Mouse (Mus musculus) ES-E14 (cell line): ENCODE data around the gene Wdr4. TPM values are rescaled to one million over a fixed set of nuclear protein-coding genes. Genes with fewer than 3 reads are reported as not detected.

Source experiments
- DNase-seq: peaks from one replicate; pipeline ENCODE4 v3.0.0-alpha.2; 2013; ENCODE audit warnings: low read depth, low spot score
- H3K27ac ChIP-seq: 2 replicates; pipeline ENCODE4 v1.5.1; 2012; ENCODE audit warnings: low read depth, mild to moderate bottlenecking, low read length, moderate library complexity, mixed read lengths; ENCODE audit not compliant: poor library complexity, insufficient read depth, severe bottlenecking
- H3K36me3 ChIP-seq: 2 replicates; pipeline ENCODE4 v1.6.1; 2012; ENCODE audit warnings: mild to moderate bottlenecking, low read length, moderate library complexity, mixed read lengths; ENCODE audit not compliant: control insufficient read depth, poor library complexity, insufficient read depth, severe bottlenecking
- H3K4me1 ChIP-seq, 2 experiments: fragments of 150-350 bp in 1 of 2; sonication (generic) in 1 of 2; 2 replicates each; pipeline ENCODE4 v1.6.1; 2012; ENCODE audit warnings: low read length in 2 of 2, mild to moderate bottlenecking in 1 of 2, mixed read lengths in 1 of 2; ENCODE audit not compliant: control insufficient read depth in 2 of 2, insufficient read depth in 2 of 2, poor library complexity in 1 of 2
- H3K4me3 ChIP-seq, 2 experiments: fragments of 150-350 bp in 1 of 2; sonication (generic) in 1 of 2; 2 replicates each; pipeline ENCODE4 v1.5.1; 2012; ENCODE audit warnings: low read length in 2 of 2, low read depth in 1 of 2, mild to moderate bottlenecking in 1 of 2, mixed read lengths in 1 of 2; ENCODE audit not compliant: insufficient read depth in 1 of 2, poor library complexity in 1 of 2, severe bottlenecking in 1 of 2
- H3K9ac ChIP-seq: 2 replicates; pipeline ENCODE4 v1.6.1; 2012; ENCODE audit warnings: low read depth, mild to moderate bottlenecking, low read length, mixed read lengths; ENCODE audit not compliant: poor library complexity, insufficient read depth, severe bottlenecking
- H3K9me3 ChIP-seq: fragments of 150-350 bp; sonication (generic); 2 replicates; pipeline ENCODE4 v1.6.1; 2012; ENCODE audit warnings: low read depth, mild to moderate bottlenecking, low read length; ENCODE audit not compliant: control insufficient read depth, insufficient read depth
- CHD2 ChIP-seq: IDR thresholded peaks from 2 replicates; pipeline ENCODE4 v1.6.1; 2014; ENCODE audit warnings: mild to moderate bottlenecking, low read depth, low read length, inconsistent platforms
- HCFC1 ChIP-seq: IDR thresholded peaks from 2 replicates; pipeline ENCODE4 v1.6.1; 2012; ENCODE audit warnings: low read length, inconsistent platforms, borderline replicate concordance; ENCODE audit not compliant: insufficient read depth
- MAFK ChIP-seq: IDR thresholded peaks from 2 replicates; pipeline ENCODE4 v1.6.1; 2014; ENCODE audit warnings: mild to moderate bottlenecking, low read depth, low read length, inconsistent platforms; ENCODE audit not compliant: insufficient read depth
- ZC3H11A ChIP-seq: IDR thresholded peaks from 2 replicates; pipeline ENCODE4 v1.6.1; 2012; ENCODE audit warnings: low read depth, mild to moderate bottlenecking, inconsistent platforms, low read length, borderline replicate concordance
- ZNF384 ChIP-seq: IDR thresholded peaks from 2 replicates; pipeline ENCODE4 v1.6.1; 2012; ENCODE audit warnings: low read depth, low read length, inconsistent platforms
- in situ Hi-C, 2 experiments: fragments of 600-800 bp; cut with MboI; formaldehyde crosslinking; loops; one replicate each; pipeline ENCODE4 v1.15.1; 2025; ENCODE audit warnings: low sequenced_read_pairs in 2 of 2, inconsistent platforms in 1 of 2; ENCODE audit not compliant: unreplicated experiment in 2 of 2
- total RNA-seq: library from RNA; depleted of rRNA; stranded (reverse); fragments of 300-350 nt; gene quantifications from 2 replicates; pipeline ENCODE4 v1.2.3, GENCODE M21; 2012

Gene Wdr4
- total RNA-seq, 1 experiment, result 58.5 TPM

GRCm38 (mm10) chr17:31494989-31495388 lies 24.8 kb downstream of the Wdr4 start:
- no peaks in the 10 kb centered on the region for H3K9me3 ChIP-seq
- no peak overlapping the region for H3K9ac ChIP-seq
- no peaks in the 10 kb centered on the region; a peak in 1 of 4 replicates for H3K4me1 ChIP-seq
- H3K4me3 ChIP-seq, result no peak overlapping the region
- peaks cover 40% of the 10 kb centered on the region for H3K36me3 ChIP-seq
- in situ Hi-C loops, result loop anchor here (5.0 to 25.0 kb wide), 2 partner anchors 158 to 163 kb away; no protein-coding TSS in a partner anchor
- no peak overlapping the region for H3K27ac ChIP-seq
- TF ChIP-seq CHD2 (no peak), HCFC1 (no peak), MAFK (no peak), ZC3H11A (no peak), ZNF384 (no peak)
- no peak for DNase-seq

DNA sequence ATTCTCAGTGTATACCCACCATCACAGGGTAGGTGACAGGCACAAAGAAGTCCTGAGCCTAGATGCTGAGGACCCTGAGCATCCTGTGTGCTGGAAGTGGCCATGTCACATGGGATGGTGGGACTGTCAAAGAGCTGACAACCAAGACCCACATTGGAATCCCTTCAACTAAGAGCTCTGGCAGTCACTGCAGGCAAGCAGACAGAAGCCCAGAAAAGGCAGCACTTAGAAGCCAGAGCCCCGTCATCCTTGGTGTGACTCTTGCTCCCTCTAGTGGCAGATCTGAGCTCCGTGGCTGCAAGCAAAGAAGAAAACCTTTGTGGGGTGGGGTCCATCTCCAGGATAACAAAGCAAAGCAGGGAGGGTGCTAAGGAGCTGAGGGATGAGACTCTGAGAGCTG lies 27.4 kb downstream of the Wdr4 start:
- TF ChIP-seq ZC3H11A (peak; percentile 96), MAFK (no peak)
- H3K9ac ChIP-seq, result no peak overlapping the region
- in situ Hi-C loops, result loop anchor here (5.0 to 25.0 kb wide), 2 partner anchors 155 to 160 kb away; no protein-coding TSS in a partner anchor
- H3K9me3 ChIP-seq, result no peaks in the 10 kb centered on the region
- no peak overlapping the region for H3K27ac ChIP-seq
- peaks cover 18% of the 10 kb centered on the region for H3K36me3 ChIP-seq
- H3K4me1 ChIP-seq, result peaks cover 1 to 5% of the 10 kb centered on the region in 2 experiments; a peak in 2 of 4 replicates
- no peak overlapping the region for H3K4me3 ChIP-seq
- DNase-seq, result peak; percentile 78

GRCm38 (mm10) chr17:31491355-31491754 lies 28.4 kb downstream of the Wdr4 start:
- Histone ChIP-seq H3K4me3 (no peak overlapping the region), H3K36me3 (peaks cover 8% of the 10 kb centered on the region), H3K27ac (no peak overlapping the region), H3K4me1 (peaks cover 4 to 9% of the 10 kb centered on the region in 2 experiments; a peak in 2 of 4 replicates), H3K9ac (no peak overlapping the region), H3K9me3 (no peaks in the 10 kb centered on the region)
- in situ Hi-C loops, result loop anchor here (5.0 to 25.0 kb wide), 2 partner anchors 154 to 159 kb away; no protein-coding TSS in a partner anchor
- TF ChIP-seq ZC3H11A (no peak), MAFK (no peak), CHD2 (no peak), ZNF384 (no peak), HCFC1 (no peak)
- no peak for DNase-seq

DNA sequence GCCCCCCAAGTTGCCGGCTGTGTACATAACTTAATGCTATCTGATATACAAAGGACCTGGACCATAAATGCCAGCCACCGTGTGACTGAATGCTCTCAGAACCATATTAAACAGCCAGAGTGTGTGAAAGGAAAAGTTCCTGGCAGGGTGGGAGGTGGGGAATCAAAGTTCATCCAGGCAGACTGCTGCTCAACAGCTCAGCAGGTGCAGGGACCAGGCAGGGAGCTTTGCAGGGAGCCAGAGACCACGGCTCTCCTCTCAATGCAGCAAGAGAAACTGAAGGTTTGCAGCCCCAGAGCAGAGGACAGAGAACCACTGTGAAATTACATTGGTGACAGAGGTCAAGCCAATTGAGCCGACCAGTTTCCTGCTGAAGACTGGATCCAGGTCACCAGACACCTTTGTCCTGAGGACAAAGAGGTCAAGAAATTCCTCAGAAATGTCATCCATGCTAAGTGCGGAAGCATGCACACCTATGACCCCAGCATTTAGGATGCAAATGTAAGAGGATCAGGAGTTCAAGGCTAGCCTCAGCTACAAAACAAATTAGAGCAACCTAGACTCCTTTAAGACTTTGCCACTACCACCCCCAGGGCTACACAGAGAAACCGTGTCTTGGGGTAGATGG lies 32.2 kb downstream of the Wdr4 start:
- in situ Hi-C loops, result loop anchor here in 1 of 2 experiments (25.0 kb wide), 1 partner anchor 150 kb away; no protein-coding TSS in a partner anchor
- Histone ChIP-seq H3K9ac (no peak overlapping the region), H3K9me3 (no peaks in the 10 kb centered on the region), H3K4me3 (no peak overlapping the region), H3K4me1 (peaks cover 4 to 9% of the 10 kb centered on the region in 2 experiments; a peak in 2 of 4 replicates), H3K27ac (no peak overlapping the region), H3K36me3 (no peaks in the 10 kb centered on the region)
- DNase-seq, result no peak
- TF ChIP-seq ZNF384, result no peak
- no peak for TF ChIP-seq ZC3H11A
- TF ChIP-seq CHD2, result no peak
- TF ChIP-seq MAFK, result no peak
- TF ChIP-seq HCFC1, result no peak
